Mouse (Mus musculus): ENCODE data around the gene Dnm3.

GRCm38 (mm10) chr1:162053608-162054007 lies 424.2 kb downstream of the Dnm3 start:
- TF ChIP-seq POLR2A (IDR thresholded peaks at IDR 0.05; ENCODE audit: low read depth, low read length) = no peak
- no peak for TF ChIP-seq CTCF (IDR thresholded peaks at IDR 0.05; ENCODE audit: extremely low read depth, insufficient read length, insufficient replicate concordance, low read depth, low read length)

Data from small intestine, adult 2 months (tissue).